Mouse (Mus musculus): ENCODE measurements around the gene Mctp2. TPM values are rescaled to one million over a fixed set of nuclear protein-coding genes. Genes with fewer than 3 reads are reported as not detected.

Gene Mctp2
- polyA plus RNA-seq, 1 experiment, result 3.7 TPM

DNA sequence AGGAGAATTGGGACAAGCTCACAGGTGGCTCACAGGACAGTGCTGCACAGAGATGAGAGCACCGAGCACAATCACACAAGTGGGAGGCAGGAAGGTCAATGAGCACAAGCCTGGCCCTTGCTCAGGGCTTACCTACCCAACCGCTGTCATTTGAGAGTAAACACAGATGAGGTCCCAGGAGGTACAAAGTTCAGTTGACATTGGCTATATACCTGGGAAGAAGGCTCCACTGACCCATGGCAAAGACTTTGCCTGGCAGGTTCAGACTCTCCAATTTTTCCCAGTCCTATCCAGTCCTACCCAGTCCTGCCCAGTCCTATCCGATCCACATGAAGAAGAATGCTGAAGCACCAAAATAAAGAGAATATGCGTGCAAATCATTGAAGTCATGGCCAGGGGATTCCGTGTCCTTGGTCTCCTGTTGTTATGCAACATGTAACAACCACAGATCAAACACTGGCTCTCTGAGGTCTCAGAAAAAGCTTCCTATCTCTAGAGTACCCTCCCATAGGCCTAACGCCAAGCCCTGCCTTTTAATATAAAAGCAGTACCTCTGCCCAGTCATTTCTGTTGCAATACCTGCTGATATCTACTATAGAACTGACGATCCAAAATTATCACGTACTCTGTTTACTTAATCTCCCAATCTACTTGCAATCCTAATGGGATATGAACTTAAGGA lies 14.0 kb downstream of the Mctp2 start:
- Histone ChIP-seq H3K36me3 (ENCODE audit: control insufficient read depth, insufficient read depth, low read length) (no peaks in the 10 kb centered on the region), H3K27ac (ENCODE audit: control insufficient read depth, insufficient read depth, low read length) (no peak overlapping the region), H3K4me3 (ENCODE audit: control insufficient read depth, insufficient read depth, low read length) (no peak overlapping the region), H3K4me1 (replicated peaks; ENCODE audit: control insufficient read depth, insufficient read depth, low read length) (0 out of 2 replicates have a peak, but pooled peaks cover 3% of the 10 kb centered on the region), H3K27me3 (ENCODE audit: control insufficient read depth, insufficient read depth, low read length) (no peaks in the 10 kb centered on the region)
- 95% methylated on average over 8 of the region's 8 CpGs for WGBS
- DNase-seq, result no peak
- TF ChIP-seq POLR2A (IDR thresholded peaks at IDR 0.05; ENCODE audit: control insufficient read depth, extremely low read depth, insufficient read depth, low read length, poor library complexity), result no peak
- TF ChIP-seq CTCF (IDR thresholded peaks at IDR 0.05; ENCODE audit: borderline replicate concordance, control insufficient read depth, extremely low read depth, insufficient read depth, low read length, poor library complexity), result no peak

DNA sequence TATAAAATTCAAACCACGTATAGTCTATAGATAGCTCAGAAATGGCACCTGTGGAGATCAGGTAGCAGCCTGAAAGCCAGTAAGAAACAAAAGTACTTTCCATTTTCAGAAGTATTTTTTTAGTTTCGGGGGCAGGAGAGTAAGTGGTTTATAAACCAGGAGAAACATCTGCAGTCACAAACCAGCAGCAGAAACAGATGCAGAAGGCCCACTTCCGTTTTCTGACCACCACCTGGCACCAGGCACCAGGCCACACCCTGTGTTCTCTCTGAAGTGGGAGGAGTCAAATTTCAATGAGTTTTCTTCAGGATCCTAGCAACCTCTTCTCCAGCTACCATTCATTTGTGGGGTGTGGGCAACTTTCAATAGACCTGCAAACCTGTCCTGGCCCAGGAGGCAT lies 25.7 kb downstream of the Mctp2 start:
- Histone ChIP-seq H3K27ac (ENCODE audit: control insufficient read depth, insufficient read depth, low read length) (peak overlapping the region; percentile 72; the same call in 1 of the 2 replicates), H3K27me3 (ENCODE audit: control insufficient read depth, insufficient read depth, low read length) (no peaks in the 10 kb centered on the region), H3K4me1 (replicated peaks; ENCODE audit: control insufficient read depth, insufficient read depth, low read length) (peaks cover 17% of the 10 kb centered on the region), H3K4me3 (ENCODE audit: control insufficient read depth, insufficient read depth, low read length) (no peak overlapping the region), H3K36me3 (ENCODE audit: control insufficient read depth, insufficient read depth, low read length) (no peaks in the 10 kb centered on the region)
- peak; percentile 48 for DNase-seq
- TF ChIP-seq CTCF (IDR thresholded peaks at IDR 0.05; ENCODE audit: borderline replicate concordance, control insufficient read depth, extremely low read depth, insufficient read depth, low read length, poor library complexity) (no peak), POLR2A (IDR thresholded peaks at IDR 0.05; ENCODE audit: control insufficient read depth, extremely low read depth, insufficient read depth, low read length, poor library complexity) (no peak)
- WGBS, result under 1% methylated on average over 3 of the region's 3 CpGs

DNA sequence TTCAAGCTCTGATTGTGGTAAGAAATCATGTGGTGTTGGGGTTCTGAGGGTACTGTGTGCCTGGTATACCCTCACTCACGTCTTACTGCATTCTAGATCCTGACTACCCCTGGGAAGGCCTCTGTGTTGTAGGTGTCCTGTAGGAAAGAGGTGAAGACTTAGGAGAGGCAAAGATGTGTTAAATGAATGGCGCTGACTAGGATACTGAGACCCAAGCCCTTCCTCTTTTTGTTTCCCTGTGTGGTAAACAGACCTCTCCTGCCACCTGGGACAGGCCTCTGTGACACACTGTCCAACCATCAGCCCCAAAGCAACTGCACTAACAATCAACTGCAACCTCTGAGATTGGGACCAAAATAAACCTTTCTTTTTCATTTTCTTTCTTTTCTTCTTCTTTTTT lies 28.0 kb downstream of the Mctp2 start:
- no peak for DNase-seq
- no peak overlapping the region for H3K27ac ChIP-seq (ENCODE audit: control insufficient read depth, insufficient read depth, low read length)
- no peaks in the 10 kb centered on the region for H3K27me3 ChIP-seq (ENCODE audit: control insufficient read depth, insufficient read depth, low read length)
- peaks cover 12% of the 10 kb centered on the region for H3K4me1 ChIP-seq (replicated peaks; ENCODE audit: control insufficient read depth, insufficient read depth, low read length)
- 51% methylated on average over 2 of the region's 2 CpGs for WGBS
- TF ChIP-seq POLR2A (IDR thresholded peaks at IDR 0.05; ENCODE audit: control insufficient read depth, extremely low read depth, insufficient read depth, low read length, poor library complexity), result no peak
- no peak for TF ChIP-seq CTCF (IDR thresholded peaks at IDR 0.05; ENCODE audit: borderline replicate concordance, control insufficient read depth, extremely low read depth, insufficient read depth, low read length, poor library complexity)
- H3K4me3 ChIP-seq (ENCODE audit: control insufficient read depth, insufficient read depth, low read length), result no peak overlapping the region
- no peaks in the 10 kb centered on the region for H3K36me3 ChIP-seq (ENCODE audit: control insufficient read depth, insufficient read depth, low read length)

DNA sequence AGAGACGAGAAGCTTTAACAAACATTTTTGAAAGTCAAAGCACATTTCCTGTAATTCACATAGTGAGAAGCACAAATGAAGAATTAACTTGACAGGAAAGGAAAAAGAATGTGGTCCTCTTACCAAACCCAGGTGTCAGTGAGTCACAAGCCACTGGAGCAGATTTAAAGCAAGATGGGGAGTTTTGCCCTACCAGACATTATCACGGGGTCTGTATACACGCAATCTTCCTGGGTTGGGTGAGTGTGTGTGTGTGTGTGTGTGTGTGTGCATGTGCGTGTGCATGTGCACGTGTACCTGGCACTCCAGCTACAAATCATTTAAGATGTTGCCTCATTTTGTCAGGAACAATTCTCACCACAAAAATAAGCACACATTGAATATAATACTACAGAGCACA lies 30.9 kb downstream of the Mctp2 start:
- no peak for DNase-seq
- Histone ChIP-seq H3K27ac (ENCODE audit: control insufficient read depth, insufficient read depth, low read length) (no peak overlapping the region; the same call in 1 of the 2 replicates), H3K36me3 (ENCODE audit: control insufficient read depth, insufficient read depth, low read length) (no peaks in the 10 kb centered on the region), H3K4me1 (replicated peaks; ENCODE audit: control insufficient read depth, insufficient read depth, low read length) (peaks cover 9% of the 10 kb centered on the region), H3K4me3 (ENCODE audit: control insufficient read depth, insufficient read depth, low read length) (no peak overlapping the region), H3K27me3 (ENCODE audit: control insufficient read depth, insufficient read depth, low read length) (no peaks in the 10 kb centered on the region)
- 8% methylated on average over 5 of the region's 5 CpGs for WGBS
- no peak for TF ChIP-seq CTCF (IDR thresholded peaks at IDR 0.05; ENCODE audit: borderline replicate concordance, control insufficient read depth, extremely low read depth, insufficient read depth, low read length, poor library complexity)
- no peak for TF ChIP-seq POLR2A (IDR thresholded peaks at IDR 0.05; ENCODE audit: control insufficient read depth, extremely low read depth, insufficient read depth, low read length, poor library complexity)

DNA sequence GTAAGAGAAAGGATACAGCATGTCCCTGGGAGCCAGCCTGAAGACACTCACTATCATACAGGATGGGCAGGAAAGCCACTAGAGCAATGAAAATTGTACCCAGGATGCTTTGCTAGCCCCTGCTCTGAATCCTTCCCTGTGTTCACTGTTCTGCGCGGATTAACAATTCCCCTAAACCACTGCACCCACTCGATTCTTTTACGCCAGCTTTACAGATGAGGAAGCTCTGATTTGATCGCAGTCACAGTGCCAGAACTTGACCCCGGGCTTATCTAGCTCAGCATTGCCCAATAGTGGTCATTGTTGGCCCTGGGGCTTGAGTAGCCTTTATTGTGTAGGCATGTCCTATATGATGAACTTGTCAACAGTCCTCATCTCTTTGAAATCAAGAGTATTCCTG lies 34.9 kb downstream of the Mctp2 start:
- Histone ChIP-seq H3K27me3 (ENCODE audit: control insufficient read depth, insufficient read depth, low read length) (no peaks in the 10 kb centered on the region), H3K4me3 (ENCODE audit: control insufficient read depth, insufficient read depth, low read length) (no peak overlapping the region), H3K27ac (ENCODE audit: control insufficient read depth, insufficient read depth, low read length) (no peak overlapping the region), H3K36me3 (ENCODE audit: control insufficient read depth, insufficient read depth, low read length) (no peaks in the 10 kb centered on the region), H3K4me1 (replicated peaks; ENCODE audit: control insufficient read depth, insufficient read depth, low read length) (no peaks in the 10 kb centered on the region; the same call in 1 of the 2 replicates)
- WGBS, result 89% methylated on average over 6 of the region's 6 CpGs
- TF ChIP-seq CTCF (IDR thresholded peaks at IDR 0.05; ENCODE audit: borderline replicate concordance, control insufficient read depth, extremely low read depth, insufficient read depth, low read length, poor library complexity), result no peak
- TF ChIP-seq POLR2A (IDR thresholded peaks at IDR 0.05; ENCODE audit: control insufficient read depth, extremely low read depth, insufficient read depth, low read length, poor library complexity), result no peak
- DNase-seq, result no peak

DNA sequence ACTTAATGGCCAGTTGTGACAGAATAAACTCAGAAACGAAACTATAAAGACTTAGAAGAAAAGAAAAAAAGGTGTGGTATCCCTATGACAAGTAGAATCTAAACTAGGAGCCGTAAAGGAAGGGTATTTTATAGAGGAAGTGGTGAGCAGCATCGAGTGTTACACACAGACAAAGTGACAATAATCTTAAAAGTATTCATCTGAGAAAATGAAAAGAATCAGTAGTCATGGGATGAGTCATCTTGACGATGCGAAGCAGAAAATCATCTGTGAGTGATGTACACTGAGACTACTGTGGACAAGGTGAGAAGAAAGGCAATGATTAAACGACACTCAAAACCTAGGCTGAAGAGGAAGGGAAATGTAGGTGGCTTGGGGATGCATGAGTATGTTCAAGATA lies 36.4 kb downstream of the Mctp2 start:
- Histone ChIP-seq H3K4me3 (ENCODE audit: control insufficient read depth, insufficient read depth, low read length) (no peak overlapping the region), H3K36me3 (ENCODE audit: control insufficient read depth, insufficient read depth, low read length) (no peaks in the 10 kb centered on the region), H3K27ac (ENCODE audit: control insufficient read depth, insufficient read depth, low read length) (no peak overlapping the region), H3K27me3 (ENCODE audit: control insufficient read depth, insufficient read depth, low read length) (no peaks in the 10 kb centered on the region), H3K4me1 (replicated peaks; ENCODE audit: control insufficient read depth, insufficient read depth, low read length) (no peaks in the 10 kb centered on the region)
- WGBS, result 13% methylated on average over 6 of the region's 6 CpGs
- TF ChIP-seq POLR2A (IDR thresholded peaks at IDR 0.05; ENCODE audit: control insufficient read depth, extremely low read depth, insufficient read depth, low read length, poor library complexity) (no peak), CTCF (IDR thresholded peaks at IDR 0.05; ENCODE audit: borderline replicate concordance, control insufficient read depth, extremely low read depth, insufficient read depth, low read length, poor library complexity) (no peak)
- no peak for DNase-seq
